Mouse (Mus musculus) forebrain, embryonic 15.5 days (tissue): ENCODE results near the gene Gm11273. TPM values are rescaled to one million over a fixed set of nuclear protein-coding genes. Genes with fewer than 3 reads are reported as not detected.
A peak's percentile ranks its signal among the peaks of the same experiment; 100 is the strongest.
"Not testable (repeated sequence)": the region's sequence is repeated elsewhere in the genome, so short reads cannot be mapped to it uniquely, and the experiment has no call there.

ENCODE experiments used
- ATAC-seq: fragments of 200-750 bp; cut with Nextera tagmentation; replicated peaks from 2 replicates; pipeline ENCODE4 v1.8.0; 2017; ENCODE audit warnings: mild to moderate bottlenecking, moderate TSS enrichment, moderate library complexity
- H3K27ac ChIP-seq: fragments of 300-500 bp; sonication (generic); replicated peaks from 2 replicates; pipeline ENCODE4 v1.5.1; 2015; ENCODE audit warnings: mild to moderate bottlenecking, inconsistent platforms
- H3K27me3 ChIP-seq: fragments of 300-500 bp; sonication (generic); 2 replicates; pipeline ENCODE4 v1.6.1; 2015; ENCODE audit warnings: inconsistent platforms
- H3K36me3 ChIP-seq: fragments of 300-500 bp; sonication (generic); 2 replicates; pipeline ENCODE4 v1.6.1; 2015; ENCODE audit warnings: mild to moderate bottlenecking, inconsistent platforms
- H3K4me1 ChIP-seq: fragments of 300-500 bp; sonication (generic); 2 replicates; pipeline ENCODE4 v1.6.1; 2015; ENCODE audit warnings: inconsistent platforms
- H3K4me2 ChIP-seq: fragments of 300-500 bp; sonication (generic); replicated peaks from 2 replicates; pipeline ENCODE4 v1.6.1; 2015; ENCODE audit warnings: mild to moderate bottlenecking, inconsistent platforms
- H3K4me3 ChIP-seq: fragments of 300-500 bp; sonication (generic); 2 replicates; pipeline ENCODE4 v1.5.1; 2015; ENCODE audit warnings: mild to moderate bottlenecking, inconsistent platforms
- H3K9ac ChIP-seq: fragments of 300-500 bp; sonication (generic); replicated peaks from 2 replicates; pipeline ENCODE4 v1.6.1; 2015; ENCODE audit warnings: mild to moderate bottlenecking, inconsistent platforms
- H3K9me3 ChIP-seq: fragments of 300-500 bp; sonication (generic); 2 replicates; pipeline ENCODE4 v1.6.1; 2016; ENCODE audit warnings: inconsistent platforms
- WGBS: fragments of 180-500 bp; shearing (Covaris S2); methylation state at CpG from one replicate; pipeline ENCODE4 v1.1.7; 2015; ENCODE audit warnings: mixed read lengths; 5-methylcytosine and 5-hydroxymethylcytosine counted together
- polyA plus RNA-seq: library from polyadenylated mRNA; unstranded; fragments of >200 nt; fragmentation: Nextera tagmentation; extraction: Ambion mirVana; gene quantifications from 2 replicates; pipeline ENCODE4 v1.2.1, GENCODE M21; 2015

Gm11273 gene
- polyA plus RNA-seq, 1 experiment from 2014 or later: 4.5 TPM

- no peak for ATAC-seq
- 20% methylated on average over 4 of the region's 4 CpGs for WGBS
- Histone ChIP-seq H3K9me3 (no peaks in the 10 kb centered on the region), H3K9ac (no peak overlapping the region), H3K4me2 (no peak overlapping the region), H3K4me3 (no peak overlapping the region), H3K36me3 (no peaks in the 10 kb centered on the region), H3K4me1 (no peaks in the 10 kb centered on the region; the same call in 1 of the 2 replicates), H3K27ac (no peak overlapping the region), H3K27me3 (peaks cover 11% of the 10 kb centered on the region)
Measured at GRCm38 (mm10) chr13:21472427-21472826, 28.8 kb downstream of the Gm11273 start.

GRCm38 (mm10) chr13:21469097-21469496, 32.1 kb downstream of the Gm11273 start:
- Histone ChIP-seq H3K4me3 (peak overlapping the region; percentile 54), H3K9ac (no peak overlapping the region), H3K36me3 (no peaks in the 10 kb centered on the region), H3K9me3 (no peaks in the 10 kb centered on the region), H3K4me2 (peak overlapping the region; percentile 70), H3K27me3 (peaks cover 11% of the 10 kb centered on the region), H3K27ac (no peak overlapping the region), H3K4me1 (no peaks in the 10 kb centered on the region; the same call in 1 of the 2 replicates)
- 0 out of 2 replicates have a peak, but pooled peaks have one; percentile 8 for ATAC-seq
- WGBS: 15% methylated on average over 9 of the region's 9 CpGs

- peak; percentile 99 for ATAC-seq
- peak within 1 kb of the TSS; percentile 53 for H3K27ac ChIP-seq
Measured at GRCm38 (mm10) chr13:21468061-21469019, 32.9 kb downstream of the Gm11273 start, which contains the start of gene Nkapl. TSS of gene Nkapl (minus strand) at chr13:21468509.

GRCm38 (mm10) chr13:21467336-21467735, 33.9 kb downstream of the Gm11273 start:
- Histone ChIP-seq H3K4me2 (no peak overlapping the region), H3K27ac (no peak overlapping the region), H3K27me3 (peaks cover 11% of the 10 kb centered on the region), H3K9me3 (no peaks in the 10 kb centered on the region), H3K4me1 (no peaks in the 10 kb centered on the region; the same call in 1 of the 2 replicates), H3K4me3 (peak overlapping the region; percentile 54; the same call in 1 of the 2 replicates), H3K9ac (no peak overlapping the region), H3K36me3 (no peaks in the 10 kb centered on the region)
- no peak for ATAC-seq
- WGBS: 89% methylated on average over 10 of the region's 10 CpGs

More at GRCm38 (mm10) chr13:21468061-21469019, 32.9 kb downstream of the Gm11273 start, which contains the start of gene Nkapl:
- no peaks in the 10 kb centered on the region; the same call in 1 of the 2 replicates for H3K4me1 ChIP-seq
- H3K36me3 ChIP-seq: no peaks in the 10 kb centered on the region
- H3K9me3 ChIP-seq: no peaks in the 10 kb centered on the region
- H3K4me3 ChIP-seq: peak within 1 kb of the TSS; percentile 54
- H3K9ac ChIP-seq: peak within 1 kb of the TSS; percentile 62
- WGBS: under 1% methylated on average over 54 of the region's 54 CpGs
- H3K4me2 ChIP-seq: peak within 1 kb of the TSS; percentile 70
- H3K27me3 ChIP-seq: peaks cover 11% of the 10 kb centered on the region

GRCm38 (mm10) chr13:21462516-21462915, 38.7 kb downstream of the Gm11273 start:
- not testable (repeated sequence) for H3K27ac ChIP-seq, H3K4me3 ChIP-seq, H3K36me3 ChIP-seq, H3K27me3 ChIP-seq, H3K4me1 ChIP-seq, H3K4me2 ChIP-seq, H3K9me3 ChIP-seq, H3K9ac ChIP-seq, ATAC-seq
- WGBS: 47% methylated on average over 9 of the region's 9 CpGs

- Histone ChIP-seq H3K27ac (no peak overlapping the region), H3K27me3 (no peaks in the 10 kb centered on the region; the same call in 1 of the 2 replicates), H3K36me3 (no peaks in the 10 kb centered on the region), H3K4me2 (no peak overlapping the region), H3K4me3 (no peak overlapping the region), H3K9ac (no peak overlapping the region), H3K4me1 (peaks cover 16% of the 10 kb centered on the region), H3K9me3 (no peaks in the 10 kb centered on the region)
- WGBS: 10% methylated on average over 4 of the region's 4 CpGs
- no peak for ATAC-seq
Measured at GRCm38 (mm10) chr13:21456347-21456746, 44.9 kb downstream of the Gm11273 start.

- Histone ChIP-seq H3K9me3 (no peaks in the 10 kb centered on the region), H3K4me1 (peaks cover 18% of the 10 kb centered on the region), H3K4me3 (peak overlapping the region; percentile 61; the same call in 1 of the 2 replicates), H3K27ac (no peak overlapping the region), H3K9ac (no peak overlapping the region), H3K27me3 (no peaks in the 10 kb centered on the region; the same call in 1 of the 2 replicates), H3K36me3 (no peaks in the 10 kb centered on the region), H3K4me2 (no peak overlapping the region)
- WGBS: 95% methylated on average over 3 of the region's 3 CpGs
- no peak for ATAC-seq
Measured at GRCm38 (mm10) chr13:21454133-21454532, 47.1 kb downstream of the Gm11273 start.

GRCm38 (mm10) chr13:21453449-21453848, 47.8 kb downstream of the Gm11273 start, which contains the start of gene Zscan26:
TSS of gene Zscan26 (minus strand) at chr13:21453730.
- ATAC-seq: peak; percentile 96
- WGBS: under 1% methylated on average over 23 of the region's 23 CpGs
- Histone ChIP-seq H3K4me2 (peak within 1 kb of the TSS; percentile 57), H3K4me1 (peaks cover 18% of the 10 kb centered on the region), H3K9ac (peak within 1 kb of the TSS; percentile 62), H3K4me3 (peak within 1 kb of the TSS; percentile 61), H3K27ac (peak within 1 kb of the TSS; percentile 66), H3K9me3 (no peaks in the 10 kb centered on the region), H3K36me3 (0 out of 2 replicates have a peak, but pooled peaks cover 6% of the 10 kb centered on the region), H3K27me3 (no peaks in the 10 kb centered on the region; the same call in 1 of the 2 replicates)

GRCm38 (mm10) chr13:21453042-21453441, 48.2 kb downstream of the Gm11273 start:
- peak; percentile 9 for ATAC-seq
- peak overlapping the region; percentile 57 for H3K4me2 ChIP-seq
- peak overlapping the region; percentile 61 for H3K4me3 ChIP-seq
- 0 out of 2 replicates have a peak, but pooled peaks cover 7% of the 10 kb centered on the region for H3K36me3 ChIP-seq
- peak overlapping the region; percentile 66 for H3K27ac ChIP-seq
- H3K4me1 ChIP-seq: peaks cover 18% of the 10 kb centered on the region
- WGBS: under 1% methylated on average over 13 of the region's 13 CpGs
- peak overlapping the region; percentile 62 for H3K9ac ChIP-seq
- H3K27me3 ChIP-seq: no peaks in the 10 kb centered on the region; the same call in 1 of the 2 replicates
- no peaks in the 10 kb centered on the region for H3K9me3 ChIP-seq

Other genes starting within 250 kb of the Gm11273 start
- gene Gpx5, start 208.7 kb downstream of the Gm11273 start, polyA plus RNA-seq: not detected in 2 replicates
- gene Gpx6, start 189.3 kb downstream of the Gm11273 start, polyA plus RNA-seq: not detected in 2 replicates
- gene Olfr1367, start 154.5 kb downstream of the Gm11273 start, polyA plus RNA-seq: not detected in 2 replicates
- 16.4 and 16.7 TPM in 2 replicates for gene Zscan12, start 138.6 kb downstream of the Gm11273 start, polyA plus RNA-seq
- 94.1 and 98.8 TPM in 2 replicates for gene Zkscan3, start 98.7 kb downstream of the Gm11273 start, polyA plus RNA-seq
- 2.8 and 3.5 TPM in 2 replicates for gene Pgbd1, start 60.4 kb downstream of the Gm11273 start, polyA plus RNA-seq
- 19.3 and 20.8 TPM in 2 replicates for gene Zscan26, start 47.7 kb downstream of the Gm11273 start, polyA plus RNA-seq
- 3.4 and 3.5 TPM in 2 replicates for gene Nkapl, start 32.9 kb downstream of the Gm11273 start, polyA plus RNA-seq
- 9.4 and 11.0 TPM in 2 replicates for gene Zkscan4, start 22.5 kb downstream of the Gm11273 start, polyA plus RNA-seq
- gene Gm10065, start 22.0 kb downstream of the Gm11273 start, polyA plus RNA-seq: not detected in 2 replicates
- 0.23 and 0.24 TPM in 2 replicates for gene AK157302, start 6.2 kb downstream of the Gm11273 start, polyA plus RNA-seq
- 4.9 and 5.4 TPM in 2 replicates for gene Zkscan8, start 29.7 kb upstream of the Gm11273 start, polyA plus RNA-seq
- gene Olfr1366, start 41.4 kb upstream of the Gm11273 start, polyA plus RNA-seq: 0.14 and 0.28 TPM in 2 replicates
- 0.06 TPM in 1 of 2 replicates, not detected in the other for gene Olfr1535, start 58.5 kb upstream of the Gm11273 start, polyA plus RNA-seq
- gene Olfr1364, start 80.3 kb upstream of the Gm11273 start, polyA plus RNA-seq: not detected in 2 replicates
- gene Olfr1362, start 112.6 kb upstream of the Gm11273 start, polyA plus RNA-seq: not detected in 2 replicates
- gene Olfr11, start 141.1 kb upstream of the Gm11273 start, polyA plus RNA-seq: 0.08 TPM in 1 of 2 replicates, not detected in the other
- not detected in 2 replicates for gene Olfr1361, start 162.0 kb upstream of the Gm11273 start, polyA plus RNA-seq
- gene Olfr1360, start 176.0 kb upstream of the Gm11273 start, polyA plus RNA-seq: not detected in 2 replicates
- not detected in 2 replicates for gene Olfr1359, start 196.7 kb upstream of the Gm11273 start, polyA plus RNA-seq
- gene Hist1h2bl, start 214.7 kb upstream of the Gm11273 start, polyA plus RNA-seq: 2.2 TPM in 1 of 2 replicates, not detected in the other
- 10.1 and 26.0 TPM in 2 replicates for gene Hist1h2ai, start 215.0 kb upstream of the Gm11273 start, polyA plus RNA-seq
- 10.8 and 11.6 TPM in 2 replicates for gene Hist1h3h, start 216.2 kb upstream of the Gm11273 start, polyA plus RNA-seq
- 2.1 and 2.6 TPM in 2 replicates for gene Hist1h2bm, start 220.6 kb upstream of the Gm11273 start, polyA plus RNA-seq
- 0.83 and 1.5 TPM in 2 replicates for gene Hist1h4j, start 233.6 kb upstream of the Gm11273 start, polyA plus RNA-seq
- gene Hist1h4k, start 249.1 kb upstream of the Gm11273 start, polyA plus RNA-seq: 2.3 and 3.3 TPM in 2 replicates